Mouse (Mus musculus) limb, embryonic 10.5 days (tissue): ENCODE measurements at regions not wholly inside any gene's neighbourhood (a gene's known extent, or its start where the extent isn't known, plus 50 kb on each side); places are given as distances from the start of the nearest gene placed in this dataset.

Source experiments
- DNase-seq: peaks from one replicate; pipeline ENCODE4 v3.0.0-alpha.2; 2017; ENCODE audit warnings: low spot score
- H3K27ac ChIP-seq: fragments of 300-500 bp; sonication (generic); 2 replicates; pipeline ENCODE4 v1.5.1; 2016; ENCODE audit warnings: mild to moderate bottlenecking
- H3K27me3 ChIP-seq: fragments of 300-500 bp; sonication (generic); 2 replicates; pipeline ENCODE4 v1.6.1; 2016; ENCODE audit warnings: low read depth, mild to moderate bottlenecking; ENCODE audit not compliant: poor library complexity, severe bottlenecking
- H3K36me3 ChIP-seq: fragments of 300-500 bp; sonication (generic); 2 replicates; pipeline ENCODE4 v1.6.1; 2016; ENCODE audit warnings: mild to moderate bottlenecking, moderate library complexity
- H3K4me1 ChIP-seq: fragments of 300-500 bp; sonication (generic); 2 replicates; pipeline ENCODE4 v1.6.1; 2016
- H3K4me3 ChIP-seq: fragments of 300-500 bp; sonication (generic); 2 replicates; pipeline ENCODE4 v1.5.1; 2016; ENCODE audit warnings: mild to moderate bottlenecking, moderate library complexity
- H3K9me3 ChIP-seq: fragments of 300-500 bp; sonication (generic); replicated peaks from 2 replicates; pipeline ENCODE4 v1.6.1; 2016; ENCODE audit warnings: mild to moderate bottlenecking
- WGBS: fragments of 180-500 bp; shearing (Covaris S2); methylation state at CpG from one replicate; pipeline ENCODE4 v1.1.7; 2016; 5-methylcytosine and 5-hydroxymethylcytosine counted together

GRCm38 (mm10) chr3:147101053-147101764 is 249.0 kb downstream of the Ttll7 start:
- Histone ChIP-seq H3K27me3 (peaks cover 11% of the 10 kb centered on the region), H3K4me3 (no peak overlapping the region), H3K36me3 (no peaks in the 10 kb centered on the region), H3K4me1 (peaks cover 36% of the 10 kb centered on the region), H3K27ac (no peak overlapping the region), H3K9me3 (no peaks in the 10 kb centered on the region)
- 46% methylated on average over 7 of the region's 7 CpGs for WGBS
- DNase-seq: no peak

GRCm38 (mm10) chr3:147101765-147102113 is 249.6 kb downstream of the Ttll7 start:
- H3K9me3 ChIP-seq: no peaks in the 10 kb centered on the region
- no peak overlapping the region for H3K4me3 ChIP-seq
- H3K4me1 ChIP-seq: peaks cover 35% of the 10 kb centered on the region
- no peaks in the 10 kb centered on the region for H3K36me3 ChIP-seq
- DNase-seq: no peak
- WGBS: 79% methylated on average over 3 of the region's 3 CpGs
- peaks cover 11% of the 10 kb centered on the region for H3K27me3 ChIP-seq
- no peak overlapping the region for H3K27ac ChIP-seq

- H3K9me3 ChIP-seq: no peaks in the 10 kb centered on the region
- peaks cover 8% of the 10 kb centered on the region for H3K27me3 ChIP-seq
- no peak overlapping the region for H3K4me3 ChIP-seq
- H3K36me3 ChIP-seq: no peaks in the 10 kb centered on the region
- peaks cover 28% of the 10 kb centered on the region for H3K4me1 ChIP-seq
- no peak for DNase-seq
- H3K27ac ChIP-seq: no peak overlapping the region
- 72% methylated on average over 7 of the region's 7 CpGs for WGBS
Observed at GRCm38 (mm10) chr3:147103428-147103827, 251.3 kb downstream of the Ttll7 start.

GRCm38 (mm10) chr3:147117609-147118008 is 265.4 kb downstream of the Ttll7 start:
- no peak overlapping the region for H3K4me3 ChIP-seq
- peaks cover 18% of the 10 kb centered on the region for H3K4me1 ChIP-seq
- H3K9me3 ChIP-seq: no peaks in the 10 kb centered on the region
- peak overlapping the region; percentile 71; the same call in 1 of the 2 replicates for H3K27ac ChIP-seq
- DNase-seq: peak; percentile 40
- no peaks in the 10 kb centered on the region for H3K36me3 ChIP-seq
- 61% methylated on average over 4 of the region's 4 CpGs for WGBS
- no peaks in the 10 kb centered on the region for H3K27me3 ChIP-seq

GRCm38 (mm10) chr3:147118092-147118491 is 265.9 kb downstream of the Ttll7 start:
- Histone ChIP-seq H3K27me3 (no peaks in the 10 kb centered on the region), H3K27ac (peak overlapping the region; percentile 68; the same call in 1 of the 2 replicates), H3K36me3 (no peaks in the 10 kb centered on the region), H3K4me1 (peaks cover 18% of the 10 kb centered on the region), H3K4me3 (no peak overlapping the region), H3K9me3 (no peaks in the 10 kb centered on the region)
- DNase-seq: peak; percentile 41
- WGBS: 46% methylated on average over 5 of the region's 5 CpGs

DNA sequence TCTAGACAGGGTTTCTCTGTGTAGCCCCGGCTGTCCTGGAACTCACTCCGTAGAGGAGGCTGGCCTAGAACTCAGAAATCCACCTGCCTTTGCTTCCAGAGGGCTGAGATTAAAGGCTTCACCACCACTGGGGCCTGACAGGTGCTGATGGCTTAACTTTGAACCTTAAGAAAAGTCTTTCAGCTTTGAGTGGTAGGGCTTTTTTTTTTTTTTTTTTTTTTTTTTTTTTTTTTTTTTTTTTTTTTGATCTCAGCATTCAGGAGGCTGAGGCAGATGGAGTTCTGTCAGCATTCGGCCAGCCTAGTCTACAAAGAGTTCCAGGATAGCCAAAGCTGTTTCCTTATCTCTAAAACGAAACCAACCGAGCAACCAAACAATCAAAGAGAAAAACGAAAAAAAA is 266.5 kb downstream of the Ttll7 start:
- DNase-seq: no peak
- Histone ChIP-seq H3K27ac (peak overlapping the region; percentile 68; the same call in 1 of the 2 replicates), H3K4me1 (peaks cover 18% of the 10 kb centered on the region), H3K9me3 (no peaks in the 10 kb centered on the region), H3K4me3 (no peak overlapping the region), H3K36me3 (no peaks in the 10 kb centered on the region), H3K27me3 (no peaks in the 10 kb centered on the region)
- 91% methylated on average over 6 of the region's 6 CpGs for WGBS

DNA sequence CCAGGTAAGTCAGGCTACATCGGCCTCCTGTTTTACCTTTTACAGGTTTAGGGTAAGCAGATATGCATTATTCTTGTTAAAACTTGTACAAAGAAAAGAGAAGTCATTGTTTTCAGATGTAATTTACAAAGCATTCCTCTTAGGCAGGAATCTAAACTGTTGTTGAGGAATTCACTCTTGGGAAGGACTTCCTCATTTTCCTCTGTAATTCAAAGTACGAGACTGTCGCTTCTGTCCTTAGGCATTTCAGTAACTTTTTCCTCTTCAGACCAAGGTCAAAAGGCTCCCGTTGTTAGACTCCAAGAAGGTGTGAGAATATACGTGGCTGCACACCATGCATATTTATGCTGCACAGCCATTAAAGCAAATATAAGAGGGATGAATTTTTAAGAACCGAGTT is 269.7 kb downstream of the Ttll7 start:
- no peak for DNase-seq
- H3K4me1 ChIP-seq: peaks cover 18% of the 10 kb centered on the region
- H3K27ac ChIP-seq: no peak overlapping the region
- H3K4me3 ChIP-seq: no peak overlapping the region
- no peaks in the 10 kb centered on the region for H3K9me3 ChIP-seq
- no peaks in the 10 kb centered on the region for H3K27me3 ChIP-seq
- no peaks in the 10 kb centered on the region for H3K36me3 ChIP-seq
- 83% methylated on average over 6 of the region's 6 CpGs for WGBS

DNA sequence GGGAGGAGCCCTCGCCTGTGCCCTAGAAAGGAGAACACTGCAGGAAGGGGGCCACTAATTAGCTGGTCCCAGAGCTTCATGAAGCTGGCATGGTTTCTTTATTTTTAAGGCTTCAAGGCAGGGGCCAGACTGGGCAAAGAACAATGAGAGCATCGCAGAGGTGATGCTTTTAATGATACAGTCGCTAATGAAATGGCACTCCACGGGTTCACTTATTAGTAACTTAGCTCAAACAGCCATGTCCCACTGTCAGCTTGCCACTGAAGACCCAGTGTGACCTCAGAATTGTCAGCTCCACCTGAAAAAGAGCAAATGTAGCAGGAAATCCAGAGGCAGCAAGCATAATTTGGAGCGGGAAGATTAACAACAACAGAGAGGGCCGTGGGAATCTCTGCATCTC is 275.6 kb downstream of the Ttll7 start:
- no peak for DNase-seq
- H3K27me3 ChIP-seq: no peaks in the 10 kb centered on the region
- 78% methylated on average over 6 of the region's 6 CpGs for WGBS
- H3K36me3 ChIP-seq: no peaks in the 10 kb centered on the region
- H3K4me3 ChIP-seq: no peak overlapping the region
- no peaks in the 10 kb centered on the region for H3K9me3 ChIP-seq
- no peak overlapping the region; the same call in 1 of the 2 replicates for H3K27ac ChIP-seq
- H3K4me1 ChIP-seq: 0 out of 2 replicates have a peak, but pooled peaks cover 4% of the 10 kb centered on the region

DNA sequence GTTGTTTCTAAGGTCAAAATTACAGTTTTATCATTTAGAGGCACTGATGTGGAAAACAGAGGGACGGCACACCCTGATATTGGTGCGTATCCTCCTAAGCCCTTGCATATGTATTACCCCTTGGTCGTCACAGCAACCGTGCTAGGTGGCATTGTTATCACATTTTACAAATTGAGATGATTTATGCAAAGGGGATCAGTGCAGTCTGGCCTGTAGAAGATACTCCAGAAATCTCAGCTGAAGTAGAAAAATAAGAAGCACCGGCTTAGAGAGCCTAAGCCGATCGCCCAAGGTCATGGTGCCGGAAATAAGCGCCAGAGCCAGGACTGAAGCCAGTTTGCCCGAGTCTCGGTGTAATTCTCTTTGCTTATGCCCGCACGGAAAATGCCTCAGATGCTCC is 280.7 kb downstream of the Ttll7 start:
- Histone ChIP-seq H3K27ac (no peak overlapping the region), H3K27me3 (no peaks in the 10 kb centered on the region), H3K4me3 (no peak overlapping the region), H3K4me1 (0 out of 2 replicates have a peak, but pooled peaks cover 1% of the 10 kb centered on the region), H3K36me3 (no peaks in the 10 kb centered on the region), H3K9me3 (no peaks in the 10 kb centered on the region)
- 94% methylated on average over 13 of the region's 13 CpGs for WGBS
- no peak for DNase-seq

GRCm38 (mm10) chr3:147133408-147133807 is 281.2 kb downstream of the Ttll7 start:
- Histone ChIP-seq H3K27ac (no peak overlapping the region), H3K4me1 (no peaks in the 10 kb centered on the region), H3K36me3 (no peaks in the 10 kb centered on the region), H3K9me3 (no peaks in the 10 kb centered on the region), H3K4me3 (no peak overlapping the region), H3K27me3 (no peaks in the 10 kb centered on the region)
- 93% methylated on average over 13 of the region's 13 CpGs for WGBS
- no peak for DNase-seq

DNA sequence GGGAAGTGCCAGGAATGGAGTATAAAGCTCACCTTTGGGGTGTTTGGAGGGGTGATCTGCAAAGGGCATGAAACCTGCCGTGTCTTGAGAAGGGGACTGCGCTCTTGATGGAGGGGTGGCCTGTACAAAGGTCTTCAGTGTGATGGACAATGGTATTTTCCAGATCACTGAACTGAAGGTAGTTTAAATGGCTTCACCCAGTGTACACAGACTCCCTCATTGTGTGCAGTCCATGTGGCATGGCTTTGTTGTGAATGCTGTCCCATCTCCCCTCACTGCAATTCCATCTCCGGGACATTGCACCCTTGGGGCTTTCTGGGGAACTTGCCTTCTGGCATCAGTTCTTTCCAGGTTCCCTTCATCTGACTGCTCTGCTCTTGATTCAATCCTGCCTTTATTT is 288.2 kb downstream of the Ttll7 start:
- DNase-seq: no peak
- no peaks in the 10 kb centered on the region for H3K9me3 ChIP-seq
- H3K4me1 ChIP-seq: peaks cover 5% of the 10 kb centered on the region
- H3K4me3 ChIP-seq: no peak overlapping the region
- whole genome bisulfite sequencing: 89% methylated on average over 3 of the region's 3 CpGs
- no peaks in the 10 kb centered on the region for H3K36me3 ChIP-seq
- H3K27ac ChIP-seq: no peak overlapping the region
- H3K27me3 ChIP-seq: no peaks in the 10 kb centered on the region

GRCm38 (mm10) chr3:147153456-147153855 is 301.3 kb downstream of the Ttll7 start:
- Histone ChIP-seq H3K4me1 (peaks cover 29% of the 10 kb centered on the region), H3K9me3 (no peaks in the 10 kb centered on the region), H3K4me3 (no peak overlapping the region), H3K36me3 (no peaks in the 10 kb centered on the region), H3K27ac (no peak overlapping the region), H3K27me3 (no peaks in the 10 kb centered on the region)
- 33% methylated on average over 3 of the region's 3 CpGs for WGBS
- DNase-seq: peak; percentile 47

- Histone ChIP-seq H3K9me3 (no peaks in the 10 kb centered on the region), H3K36me3 (no peaks in the 10 kb centered on the region), H3K27me3 (no peaks in the 10 kb centered on the region), H3K4me3 (no peak overlapping the region), H3K4me1 (peaks cover 29% of the 10 kb centered on the region), H3K27ac (0 out of 2 replicates have a peak overlapping the region, but pooled peaks have one; percentile 20)
- no peak for DNase-seq
- 39% methylated on average over 2 of the region's 2 CpGs for WGBS
Observed at GRCm38 (mm10) chr3:147153998-147154397, 301.8 kb downstream of the Ttll7 start.

DNA sequence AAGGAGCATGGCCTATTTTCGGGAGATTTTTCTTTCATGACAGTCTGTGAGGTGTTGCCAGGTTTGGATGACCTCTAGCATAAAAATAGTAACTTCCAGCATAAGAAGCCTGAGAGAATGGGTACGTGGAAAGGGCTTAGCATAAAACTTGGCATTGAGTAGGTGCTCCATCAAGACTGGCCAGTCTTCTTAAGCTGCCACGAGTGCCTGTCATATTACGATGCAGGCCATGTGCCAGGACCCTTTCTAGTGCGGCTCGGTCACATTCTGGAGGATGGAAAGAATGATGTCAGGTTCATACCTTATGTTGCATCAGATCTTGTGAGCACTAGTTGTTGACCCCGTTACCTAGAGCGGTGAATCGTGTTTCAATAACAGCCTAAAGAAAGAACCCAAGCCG is 311.0 kb downstream of the Ttll7 start:
- no peak overlapping the region for H3K27ac ChIP-seq
- no peak for DNase-seq
- 92% methylated on average over 10 of the region's 10 CpGs for WGBS
- no peaks in the 10 kb centered on the region for H3K27me3 ChIP-seq
- H3K9me3 ChIP-seq: no peaks in the 10 kb centered on the region
- no peaks in the 10 kb centered on the region for H3K36me3 ChIP-seq
- no peaks in the 10 kb centered on the region for H3K4me1 ChIP-seq
- no peak overlapping the region for H3K4me3 ChIP-seq
